ENCODE assay signal across 8 mouse cellular contexts in the genomic region with DNA sequence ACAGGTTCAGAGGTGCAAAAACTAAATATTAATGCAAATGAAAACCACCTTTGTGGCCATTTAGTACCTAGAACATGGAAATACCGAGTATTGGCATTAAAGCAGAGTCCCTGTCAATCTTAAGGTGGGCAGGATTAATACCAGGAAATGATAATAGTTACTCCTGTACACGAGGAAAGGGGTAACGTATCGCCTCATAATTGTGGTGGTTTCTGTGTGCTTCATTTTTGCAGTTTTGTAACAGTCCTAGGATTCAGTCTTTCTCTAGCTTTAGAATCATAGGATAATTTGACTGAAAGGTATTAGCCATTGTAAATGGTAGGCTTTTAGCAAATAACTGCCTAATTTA. TPM values are rescaled to one million over a fixed set of nuclear protein-coding genes. Genes with fewer than 3 reads are reported as not detected.
A peak's percentile ranks its signal among the peaks of the same experiment; 100 is the strongest.
DNase-seq lines count a peak whose midpoint lies in the region; ATAC-seq and TF ChIP-seq lines count a peak whose summit lies in the region.

No protein-coding gene starts in this region.

- H3K27ac ChIP-seq in lung, embryonic 14.5 days (ENCODE audit: low read depth): no peak overlapping the region
- H3K27ac ChIP-seq in embryonic facial prominence, embryonic 14.5 days (replicated peaks; ENCODE audit: low read depth, low read length): no peak overlapping the region
- H3K27ac ChIP-seq in limb, embryonic 10.5 days: no peak overlapping the region
- no peak overlapping the region for H3K27ac ChIP-seq in neural tube, embryonic 14.5 days (ENCODE audit: low read depth, low read length)

- TF ChIP-seq CTCF in lung, embryonic 14.5 days (IDR thresholded peaks at IDR 0.05; ENCODE audit: low read depth): no peak

- peak overlapping the region; percentile 91; the same call in 1 of the 2 replicates for H3K9ac ChIP-seq in lung, embryonic 14.5 days
- H3K9ac ChIP-seq in embryonic facial prominence, embryonic 14.5 days (ENCODE audit: low read depth, low read length): peak overlapping the region; percentile 90; the same call in 1 of the 2 replicates
- peak overlapping the region; percentile 99 for H3K9ac ChIP-seq in neural tube, embryonic 14.5 days (replicated peaks; ENCODE audit: low read depth, low read length)

- H3K9me3 ChIP-seq in lung, embryonic 14.5 days (ENCODE audit: low read depth, low read length): no peaks in the 10 kb centered on the region
- no peaks in the 10 kb centered on the region for H3K9me3 ChIP-seq in embryonic facial prominence, embryonic 14.5 days (ENCODE audit: control insufficient read depth, low read length)
- H3K9me3 ChIP-seq in limb, embryonic 10.5 days (replicated peaks): no peaks in the 10 kb centered on the region
- no peaks in the 10 kb centered on the region for H3K9me3 ChIP-seq in neural tube, embryonic 14.5 days (ENCODE audit: control insufficient read depth, low read length)

- no peaks in the 10 kb centered on the region for H3K27me3 ChIP-seq in lung, embryonic 14.5 days (ENCODE audit: insufficient read depth, low read length)
- H3K27me3 ChIP-seq in embryonic facial prominence, embryonic 14.5 days (replicated peaks; ENCODE audit: control insufficient read depth, insufficient read depth, low read length): no peaks in the 10 kb centered on the region
- H3K27me3 ChIP-seq in limb, embryonic 10.5 days (ENCODE audit: low read depth, poor library complexity, severe bottlenecking): no peaks in the 10 kb centered on the region
- peaks cover 3% of the 10 kb centered on the region; the same call in 1 of the 2 replicates for H3K27me3 ChIP-seq in neural tube, embryonic 14.5 days (ENCODE audit: control insufficient read depth, insufficient read depth, low read length)

- 25% methylated on average over 4 of the region's 4 CpGs for WGBS in lung, embryonic 14.5 days
- 36% methylated on average over 4 of the region's 4 CpGs for WGBS in embryonic facial prominence, embryonic 14.5 days
- WGBS in limb, embryonic 10.5 days: 72% methylated on average over 4 of the region's 4 CpGs
- WGBS in neural tube, embryonic 14.5 days: 26% methylated on average over 4 of the region's 4 CpGs

- ATAC-seq in lung, embryonic 14.5 days (ENCODE audit: insufficient read depth): no peak
- no peak for ATAC-seq in embryonic facial prominence, embryonic 14.5 days (ENCODE audit: low read depth)
- ATAC-seq in neural tube, embryonic 14.5 days (ENCODE audit: low read depth): no peak

- peaks cover 41% of the 10 kb centered on the region for H3K36me3 ChIP-seq in lung, embryonic 14.5 days (ENCODE audit: insufficient read depth)
- peaks cover 42% of the 10 kb centered on the region for H3K36me3 ChIP-seq in embryonic facial prominence, embryonic 14.5 days (ENCODE audit: control insufficient read depth, insufficient read depth, low read length)
- H3K36me3 ChIP-seq in limb, embryonic 10.5 days: peaks cover 45% of the 10 kb centered on the region
- H3K36me3 ChIP-seq in neural tube, embryonic 14.5 days (ENCODE audit: control insufficient read depth, insufficient read depth, low read length): peaks cover 40% of the 10 kb centered on the region

- intact Hi-C loops in left cerebral cortex, postnatal 25 days (cut with DNase I): loop anchor here (1.0 to 10.0 kb wide), 5 partner anchors 91 to 370 kb away; a partner anchor contains a TSS

- 0 out of 2 replicates have a peak, but pooled peaks cover 4% of the 10 kb centered on the region for H3K4me1 ChIP-seq in lung, embryonic 14.5 days (ENCODE audit: insufficient read depth)
- peaks cover 8% of the 10 kb centered on the region for H3K4me1 ChIP-seq in embryonic facial prominence, embryonic 14.5 days (ENCODE audit: control insufficient read depth, insufficient read depth, low read length)
- H3K4me1 ChIP-seq in limb, embryonic 10.5 days: peaks cover 36% of the 10 kb centered on the region
- H3K4me1 ChIP-seq in neural tube, embryonic 14.5 days (ENCODE audit: control insufficient read depth, insufficient read depth, low read length): peaks cover 31% of the 10 kb centered on the region; the same call in 1 of the 2 replicates

- DNase-seq in lung, embryonic 14.5 days: no peak
- DNase-seq in lung, adult 18-20 months: no peak
- no peak for DNase-seq in embryonic facial prominence, embryonic 14.5 days (ENCODE audit: low spot score)
- DNase-seq in limb, embryonic 10.5 days (ENCODE audit: low spot score): no peak
- DNase-seq in left cerebral cortex, postnatal 25 days (ENCODE audit: low spot score in 2 of 2): no peak
- no peak for DNase-seq in urinary bladder, postnatal 14 days (ENCODE audit: low spot score)
- DNase-seq in embryo, embryonic 11 days: no peak

- H3K4me2 ChIP-seq in lung, embryonic 14.5 days: peak overlapping the region; percentile 89
- peak overlapping the region; percentile 83 for H3K4me2 ChIP-seq in embryonic facial prominence, embryonic 14.5 days (ENCODE audit: low read depth, low read length)
- H3K4me2 ChIP-seq in neural tube, embryonic 14.5 days (ENCODE audit: low read depth, low read length): peak overlapping the region; percentile 91

- H3K4me3 ChIP-seq in lung, embryonic 14.5 days (ENCODE audit: low read depth, low read length): peak overlapping the region; percentile 98
- H3K4me3 ChIP-seq in embryonic facial prominence, embryonic 14.5 days (ENCODE audit: low read depth, low read length): peak overlapping the region; percentile 96
- peak overlapping the region; percentile 97 for H3K4me3 ChIP-seq in limb, embryonic 10.5 days
- H3K4me3 ChIP-seq in neural tube, embryonic 14.5 days (ENCODE audit: low read depth, low read length): peak overlapping the region; percentile 99

RNA-seq across cellular contexts. Expression of a gene that starts 2.1 kb away (rescaled TPM):
- 1,610 and 1,758 TPM in 2 replicates for polyA plus RNA-seq in lung, embryonic 14.5 days (2014; fragmentation: Nextera tagmentation; extraction: Ambion mirVana)
- 1,378 and 1,440 TPM in 2 replicates for polyA plus RNA-seq in embryonic facial prominence, embryonic 14.5 days (2014; fragmentation: Nextera tagmentation; extraction: Ambion mirVana)
- 1,121 and 1,290 TPM in 2 replicates for polyA plus RNA-seq in limb, embryonic 10.5 days (2016; fragmentation: Nextera tagmentation; extraction: Ambion mirVana)
- polyA plus RNA-seq in neural tube, embryonic 14.5 days (2014; fragmentation: Nextera tagmentation; extraction: Ambion mirVana): 2,436 and 2,846 TPM in 2 replicates
- total RNA-seq in left cerebral cortex, postnatal 25 days (2021): 1,000 to 10,000 TPM; 2,231 to 2,341 TPM

RNA-seq across cellular contexts. Expression of a gene that starts 41.9 kb away (rescaled TPM):
- polyA plus RNA-seq in lung, embryonic 14.5 days (2014; fragmentation: Nextera tagmentation; extraction: Ambion mirVana): 14.5 and 16.7 TPM in 2 replicates
- 10.6 and 11.4 TPM in 2 replicates for polyA plus RNA-seq in embryonic facial prominence, embryonic 14.5 days (2014; fragmentation: Nextera tagmentation; extraction: Ambion mirVana)
- polyA plus RNA-seq in limb, embryonic 10.5 days (2016; fragmentation: Nextera tagmentation; extraction: Ambion mirVana): 15.5 and 16.3 TPM in 2 replicates
- 11.7 and 11.9 TPM in 2 replicates for polyA plus RNA-seq in neural tube, embryonic 14.5 days (2014; fragmentation: Nextera tagmentation; extraction: Ambion mirVana)
- 10 to 100 TPM; 19.2 to 19.6 TPM for total RNA-seq in left cerebral cortex, postnatal 25 days (2021)
